Mouse (Mus musculus) activated CD4-positive, CD25-positive, alpha-beta regulatory T cell, adult 4 months (primary cell): ENCODE measurements around the gene Nmnat1. TPM values are rescaled to one million over a fixed set of nuclear protein-coding genes. Genes with fewer than 3 reads are reported as not detected.

Source experiments
- ATAC-seq: one replicate; pipeline ENCODE4 v1.8.0; 2017
- polyA plus RNA-seq, 2 experiments: library from polyadenylated mRNA; unstranded; fragments of 100-300 nt; shearing (Covaris generic); gene quantifications; one replicate each; pipeline ENCODE4 v1.2.1; 2017

Nmnat1 gene
- 1 to 10 TPM; 8.1 to 8.6 TPM for polyA plus RNA-seq

DNA sequence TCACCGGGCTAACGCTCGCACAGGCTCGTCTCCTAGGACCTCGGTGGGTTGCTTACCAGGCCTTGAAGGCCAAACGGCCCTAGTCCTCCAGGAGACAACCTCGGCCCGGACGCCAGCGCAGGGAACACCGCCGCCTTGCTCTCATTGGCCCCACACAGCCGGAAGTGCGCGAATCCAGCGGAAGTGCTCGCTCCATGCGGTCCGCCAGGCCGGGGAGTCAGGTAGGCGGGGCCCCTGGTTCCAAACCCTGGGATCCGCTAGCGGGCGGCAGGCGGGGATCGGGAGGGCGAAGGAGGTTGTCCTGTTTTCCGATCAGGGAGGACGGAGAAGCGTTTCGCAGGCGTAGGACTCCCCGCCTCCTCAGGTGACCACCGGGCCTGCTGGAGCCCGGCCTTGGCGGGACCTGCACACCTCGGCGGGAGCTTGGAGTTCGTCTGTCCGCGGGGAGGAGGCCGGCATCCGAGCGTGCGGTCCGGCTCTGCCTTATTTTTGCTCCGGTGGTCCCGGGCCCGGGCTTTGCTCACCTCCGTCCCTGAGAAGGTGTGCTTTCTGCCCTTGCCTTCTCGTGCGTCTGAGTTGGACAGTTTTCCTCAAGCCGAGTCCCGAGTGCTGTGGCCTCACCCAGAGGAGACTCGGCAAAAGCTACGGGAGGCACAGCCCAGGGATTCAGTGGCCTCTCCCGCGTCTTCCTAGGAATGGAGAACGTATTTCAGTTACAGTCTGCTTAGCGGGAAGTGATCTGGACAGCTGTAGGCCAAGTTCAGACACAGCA is at the start of gene Nmnat1, which contains the start of gene Lzic:
Gene Nmnat1, minus strand, starts transcription at position 150 of the 772 bp plus-strand sequence.
Gene Lzic, plus strand, starts transcription at position 177 of the 772 bp plus-strand sequence.
- ATAC-seq = peak; percentile 94

DNA sequence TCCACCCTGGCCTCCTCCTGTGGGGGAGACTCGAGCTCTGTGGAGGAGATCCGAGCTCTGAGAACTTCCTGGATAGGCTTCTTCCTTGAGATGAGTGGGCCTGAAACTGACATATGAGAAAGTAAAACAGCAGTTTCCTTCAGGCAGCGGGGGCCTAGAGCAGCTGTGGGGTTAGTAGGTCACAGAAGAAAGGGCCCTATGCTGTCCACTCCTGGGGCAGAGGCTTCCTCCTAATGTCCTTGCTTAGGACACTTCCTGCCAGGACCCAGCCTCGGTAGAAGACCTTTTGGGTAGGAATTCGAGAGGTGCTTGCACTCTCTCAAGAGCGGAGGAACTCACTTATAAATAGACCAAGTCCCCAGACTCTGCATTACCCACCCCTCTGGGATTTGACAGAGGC is 44.7 kb upstream of the Nmnat1 start:
- no peak for ATAC-seq

- no peak for ATAC-seq
Observed at GRCm38 (mm10) chr4:149527621-149528354, 42.8 kb upstream of the Nmnat1 start.

DNA sequence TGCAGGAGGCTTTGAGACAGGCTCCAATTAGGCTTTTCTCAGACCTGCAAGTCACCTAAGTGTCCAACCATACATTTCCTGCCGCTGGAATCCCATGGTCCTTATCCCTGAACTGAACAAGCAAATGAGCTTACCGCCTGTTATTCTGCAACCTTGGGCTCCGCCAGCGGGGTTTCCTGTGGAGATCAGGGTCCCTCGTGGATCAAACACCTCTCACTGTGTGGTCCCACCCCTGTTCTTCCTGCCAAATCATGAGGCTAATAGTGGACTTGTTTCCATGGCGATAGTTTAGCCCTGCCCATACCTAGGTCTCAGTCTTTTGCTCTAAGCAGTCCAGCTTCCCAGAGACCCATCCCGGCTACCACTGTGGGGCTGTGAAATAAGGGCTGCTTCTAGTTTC is 41.3 kb upstream of the Nmnat1 start:
- no peak for ATAC-seq

GRCm38 (mm10) chr4:149525811-149526210 is 40.8 kb upstream of the Nmnat1 start:
- ATAC-seq = no peak

GRCm38 (mm10) chr4:149525170-149525569 is 40.2 kb upstream of the Nmnat1 start:
- ATAC-seq = no peak

DNA sequence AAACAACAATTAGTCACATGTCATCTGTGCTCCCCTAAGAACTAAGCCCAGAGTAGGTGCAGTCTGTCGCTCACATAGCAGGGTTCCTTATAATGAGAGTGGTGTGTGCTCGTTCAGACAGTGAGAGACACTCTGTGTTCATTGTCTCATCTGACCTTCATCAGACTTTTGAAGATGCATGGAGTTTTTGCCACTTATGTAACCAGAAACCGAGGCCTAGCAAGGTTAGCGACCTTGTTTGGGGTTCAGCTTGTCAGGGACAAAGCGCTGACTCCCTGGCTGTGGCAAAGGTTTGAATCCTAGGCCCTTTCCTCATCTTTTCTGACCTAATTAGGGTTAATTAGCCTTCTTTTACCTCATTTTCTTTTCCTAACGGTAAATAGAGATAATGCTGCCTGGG is 39.0 kb upstream of the Nmnat1 start:
- no peak for ATAC-seq

- no peak for ATAC-seq
Observed at GRCm38 (mm10) chr4:149521258-149521657, 36.3 kb upstream of the Nmnat1 start.

DNA sequence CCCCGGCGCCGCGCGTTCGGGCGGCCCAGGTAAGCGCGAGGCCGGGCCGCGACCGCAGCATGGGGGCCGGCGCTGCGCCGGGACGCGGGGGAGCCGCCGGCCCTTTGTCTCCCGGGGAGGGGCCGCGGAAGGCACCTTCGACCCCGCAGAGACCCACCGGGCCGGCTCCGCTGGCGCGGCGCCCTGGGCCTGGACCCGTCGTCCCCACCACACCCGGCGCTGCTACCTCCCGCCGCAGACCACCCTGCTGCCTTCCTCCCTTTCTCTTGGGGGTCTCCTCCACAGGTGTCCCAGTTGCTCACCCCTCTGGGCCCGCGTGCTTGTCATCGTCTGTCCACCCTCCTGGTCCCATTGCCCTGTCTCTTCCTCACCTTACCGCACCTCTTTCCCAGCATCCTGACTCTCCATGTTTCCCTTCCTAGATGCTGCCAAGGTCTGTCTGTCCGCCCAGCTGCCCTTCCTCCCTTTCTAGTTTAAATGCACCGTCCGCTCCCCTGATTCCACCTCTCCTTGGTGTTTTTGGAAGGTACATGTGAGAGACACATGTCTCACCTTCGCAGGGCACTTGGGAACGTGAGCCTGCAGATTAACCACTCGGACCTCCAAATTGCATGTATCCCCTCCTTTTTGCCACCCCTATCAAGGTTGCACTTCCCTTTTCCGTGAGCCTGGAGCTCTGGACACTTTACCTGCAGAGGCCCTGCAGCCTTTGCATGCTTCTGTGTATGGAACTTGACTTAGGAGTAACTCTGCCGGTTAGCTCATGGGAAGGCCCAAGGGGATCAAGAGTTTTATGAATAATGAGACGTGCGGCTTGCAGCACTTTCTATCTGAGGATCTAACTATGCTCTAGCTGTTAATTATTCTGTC is 33.6 kb upstream of the Nmnat1 start:
- no peak for ATAC-seq

GRCm38 (mm10) chr4:149517868-149518340 is 32.9 kb upstream of the Nmnat1 start, which contains the start of gene Ctnnbip1:
Gene Ctnnbip1, plus strand, starts transcription at chr4:149518236.
- ATAC-seq = peak; percentile 95

DNA sequence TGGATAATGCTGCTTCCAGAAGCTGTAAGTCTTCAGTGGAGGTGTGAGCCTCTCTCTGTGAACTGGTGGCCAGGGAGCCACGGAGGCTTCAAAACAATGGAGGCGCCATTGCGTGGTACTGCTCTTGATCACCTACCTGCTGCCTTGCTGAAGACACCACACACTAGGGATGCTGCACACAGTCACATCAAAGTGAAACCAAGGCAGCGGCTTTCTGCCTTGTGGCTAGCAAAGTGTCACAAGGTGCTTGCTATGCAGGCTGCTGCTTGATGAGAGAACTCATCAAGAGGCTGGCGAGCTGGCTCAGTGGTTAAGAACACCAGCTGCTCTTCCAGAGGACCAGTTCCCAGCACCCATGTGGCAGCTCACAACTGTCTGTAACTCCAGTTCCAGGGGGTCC is 30.7 kb upstream of the Nmnat1 start:
- peak; percentile 26 for ATAC-seq

DNA sequence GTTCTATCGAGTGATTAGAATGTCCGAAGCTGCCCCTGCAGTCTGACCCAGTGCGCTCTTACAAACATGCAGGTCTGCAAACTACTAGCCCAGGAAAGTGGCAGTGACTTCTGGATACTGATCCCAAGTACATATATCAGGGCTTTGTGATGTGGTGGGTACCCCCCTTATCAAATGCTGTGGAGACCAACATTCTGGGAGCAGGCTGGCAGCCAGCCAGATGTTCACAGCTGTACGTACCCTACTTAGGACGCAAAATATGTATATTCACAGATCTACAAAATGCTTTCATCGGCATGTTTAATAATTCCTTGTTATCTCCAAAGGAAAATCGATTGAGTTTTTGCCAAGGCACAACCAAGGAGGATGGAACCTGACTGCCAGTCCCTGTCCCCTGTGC is 27.1 kb upstream of the Nmnat1 start:
- no peak for ATAC-seq

- ATAC-seq = no peak
Observed at GRCm38 (mm10) chr4:149511221-149511646, 26.2 kb upstream of the Nmnat1 start.

GRCm38 (mm10) chr4:149506904-149507303 is 21.9 kb upstream of the Nmnat1 start:
- ATAC-seq = no peak

GRCm38 (mm10) chr4:149505261-149505967 is 20.4 kb upstream of the Nmnat1 start:
- no peak for ATAC-seq

DNA sequence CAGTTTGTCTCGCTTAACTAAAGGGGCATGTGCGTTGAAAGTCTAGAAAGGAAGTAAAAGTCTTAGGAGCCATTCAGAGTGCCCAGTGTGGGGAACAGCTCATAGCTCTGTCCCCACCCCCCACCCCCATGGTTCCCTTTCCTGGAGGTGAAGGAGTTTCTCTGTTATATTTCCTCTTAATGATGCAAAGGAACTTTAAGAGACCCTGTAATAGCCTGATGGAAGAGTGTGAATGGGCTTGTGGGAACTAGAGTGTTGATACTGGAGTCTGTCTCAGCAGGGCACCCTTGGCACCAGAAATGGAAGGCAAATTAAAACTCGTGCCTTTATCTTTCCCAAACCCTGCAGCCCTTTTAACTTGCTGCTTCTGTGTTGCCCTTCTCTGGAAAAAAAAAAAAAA is 19.9 kb upstream of the Nmnat1 start:
- no peak for ATAC-seq

- ATAC-seq = no peak
Observed at GRCm38 (mm10) chr4:149504363-149504762, 19.4 kb upstream of the Nmnat1 start.

DNA sequence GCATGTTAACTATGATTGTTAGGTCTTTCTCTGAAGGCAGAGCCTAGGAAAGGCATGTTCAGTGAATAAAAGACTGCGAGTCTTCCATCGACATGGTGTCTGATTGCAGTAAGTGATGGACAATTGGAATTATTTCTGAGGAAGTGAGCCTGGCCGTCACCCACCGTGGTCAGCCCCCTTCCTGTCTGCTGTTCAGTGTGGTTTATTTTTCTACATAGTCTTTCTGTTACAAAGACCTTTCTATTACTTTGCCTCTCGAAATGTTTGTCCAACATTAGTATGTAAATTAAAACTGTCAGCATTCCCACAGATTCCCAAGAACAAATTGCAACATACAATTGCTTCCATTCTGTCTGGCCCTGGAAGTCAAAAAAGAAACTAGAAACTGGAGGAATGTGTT is 14.8 kb upstream of the Nmnat1 start:
- ATAC-seq = no peak

DNA sequence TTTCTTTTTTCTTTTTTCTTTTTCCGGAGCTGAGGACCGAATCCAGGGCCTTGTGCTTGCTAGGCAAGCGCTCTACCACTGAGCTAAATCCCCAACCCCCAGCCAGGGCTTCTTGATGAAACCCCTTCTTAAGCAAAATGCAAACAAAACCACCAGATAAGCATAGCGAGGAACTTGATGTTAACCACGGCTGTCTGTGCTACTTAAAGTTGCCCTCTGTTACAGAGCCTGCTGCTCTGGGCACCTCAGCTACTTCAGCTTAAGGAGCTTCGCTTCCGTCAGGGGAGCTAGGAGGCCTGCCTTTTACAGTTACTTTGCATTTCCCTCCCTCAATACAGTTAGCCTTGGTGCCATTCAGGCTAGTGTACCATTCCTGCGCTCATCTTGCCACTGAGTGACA is 13.9 kb upstream of the Nmnat1 start:
- ATAC-seq = no peak

- no peak for ATAC-seq
Observed at GRCm38 (mm10) chr4:149496612-149497011, 11.6 kb upstream of the Nmnat1 start.

GRCm38 (mm10) chr4:149491151-149491550 is 6.1 kb upstream of the Nmnat1 start:
- ATAC-seq = no peak
